Mouse (Mus musculus): ENCODE data around the gene Kctd13. TPM values are rescaled to one million over a fixed set of nuclear protein-coding genes. Genes with fewer than 3 reads are reported as not detected.

The Kctd13 gene
- polyA plus RNA-seq, 1 experiment from 2014 or later, result 20.8 TPM

DNA sequence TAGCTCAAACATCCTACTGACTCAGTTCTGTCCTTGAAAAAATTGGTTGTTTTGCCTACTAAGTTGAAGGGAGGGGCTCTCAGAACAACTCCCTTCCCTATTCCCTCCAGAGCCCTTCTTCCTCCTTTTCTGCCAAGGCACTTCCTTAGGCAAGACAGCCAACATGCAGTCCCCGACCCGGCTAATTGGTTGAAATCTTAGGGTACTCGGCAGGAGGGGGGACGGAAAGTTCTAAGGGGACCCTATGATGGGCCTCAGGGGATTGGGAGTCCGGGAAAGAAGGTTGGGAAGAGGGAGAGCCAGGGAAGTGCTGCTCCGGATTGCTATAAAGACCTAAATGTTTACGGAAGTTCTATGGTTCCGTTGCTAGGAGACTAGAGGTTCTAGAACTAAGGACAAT is 46.8 kb downstream of the Kctd13 start:
- Histone ChIP-seq H3K4me3 (peak overlapping the region; percentile 99), H3K27ac (replicated peaks) (peak overlapping the region; percentile 99), H3K36me3 (peaks cover 30% of the 10 kb centered on the region), H3K9me3 (replicated peaks) (no peaks in the 10 kb centered on the region), H3K27me3 (ENCODE audit: low read depth, poor library complexity, severe bottlenecking) (no peaks in the 10 kb centered on the region), H3K4me1 (peaks cover 17% of the 10 kb centered on the region)
- 19% methylated on average over 8 of the region's 8 CpGs for WGBS
- no peak for DNase-seq (ENCODE audit: low spot score)

DNA sequence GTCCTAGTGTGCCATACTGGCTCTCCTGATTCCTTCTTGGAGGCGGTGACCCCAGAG is 47.0 kb downstream of the Kctd13 start, which contains the start of gene Cdipt:
Gene Cdipt (plus strand): TSS at position 22 of the 57 bp plus-strand sequence.
- DNase-seq (ENCODE audit: low spot score), result no peak
- Histone ChIP-seq H3K27ac (replicated peaks) (peak within 1 kb of the TSS; percentile 99), H3K9me3 (replicated peaks) (no peaks in the 10 kb centered on the region), H3K4me3 (peak within 1 kb of the TSS; percentile 99), H3K27me3 (ENCODE audit: low read depth, poor library complexity, severe bottlenecking) (no peaks in the 10 kb centered on the region), H3K36me3 (peaks cover 31% of the 10 kb centered on the region), H3K4me1 (peaks cover 17% of the 10 kb centered on the region)
- WGBS, result 0% methylated on average over 1 of the region's 1 CpGs

DNA sequence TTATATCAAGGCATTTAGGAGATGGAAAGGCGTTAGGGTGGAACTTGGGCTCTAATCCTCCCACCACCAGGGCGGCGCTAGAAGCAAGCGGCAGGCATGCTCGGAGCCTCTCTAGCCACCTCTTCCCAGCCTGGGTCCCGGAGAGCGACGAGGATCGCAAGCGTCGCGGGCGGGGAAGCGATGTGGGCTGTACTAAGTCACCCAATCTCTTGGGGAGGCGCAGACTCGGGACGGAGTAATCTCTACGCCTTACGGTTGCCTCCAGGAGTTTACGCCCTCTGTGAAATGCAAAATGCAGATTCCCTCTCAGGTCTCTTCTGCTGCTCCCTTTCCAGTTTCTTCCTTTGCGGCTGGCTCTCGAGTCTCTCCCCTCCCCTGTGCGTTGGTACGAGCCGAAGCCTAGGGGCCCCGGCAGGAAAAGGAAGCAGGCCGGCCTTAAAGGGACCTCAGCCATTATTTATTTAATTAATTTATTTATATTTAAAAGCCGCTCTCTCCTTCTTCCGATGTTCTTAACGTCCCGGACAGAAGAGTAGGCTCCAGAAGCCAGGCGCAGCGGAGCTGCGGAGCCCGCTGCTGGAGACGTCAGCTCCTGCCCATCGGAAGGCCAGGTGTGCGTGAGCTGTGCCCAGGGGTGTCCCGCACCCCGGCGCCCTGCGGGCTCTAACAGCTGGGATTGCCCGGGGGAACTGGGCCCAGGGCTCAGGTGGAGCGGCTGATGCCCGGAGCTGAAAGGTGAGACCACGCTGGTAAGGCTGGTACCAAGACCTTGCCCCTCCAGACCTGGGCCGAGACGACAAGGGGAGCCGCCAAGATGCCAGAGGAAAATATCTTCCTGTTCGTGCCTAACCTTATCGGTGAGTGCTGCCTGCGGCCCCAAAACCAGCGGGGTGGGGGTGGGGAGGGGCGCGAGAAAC is 47.5 kb downstream of the Kctd13 start, which contains the start of gene Cdiptos:
Gene Cdiptos (minus strand): TSS at position 149 of the 917 bp plus-strand sequence.
- Histone ChIP-seq H3K36me3 (peaks cover 36% of the 10 kb centered on the region), H3K27ac (replicated peaks) (peak within 1 kb of the TSS; percentile 99), H3K27me3 (ENCODE audit: low read depth, poor library complexity, severe bottlenecking) (no peaks in the 10 kb centered on the region), H3K4me3 (peak within 1 kb of the TSS; percentile 99), H3K9me3 (replicated peaks) (no peaks in the 10 kb centered on the region), H3K4me1 (peaks cover 17% of the 10 kb centered on the region)
- WGBS, result under 1% methylated on average over 55 of the region's 55 CpGs
- peak; percentile 97 for DNase-seq (ENCODE audit: low spot score)

DNA sequence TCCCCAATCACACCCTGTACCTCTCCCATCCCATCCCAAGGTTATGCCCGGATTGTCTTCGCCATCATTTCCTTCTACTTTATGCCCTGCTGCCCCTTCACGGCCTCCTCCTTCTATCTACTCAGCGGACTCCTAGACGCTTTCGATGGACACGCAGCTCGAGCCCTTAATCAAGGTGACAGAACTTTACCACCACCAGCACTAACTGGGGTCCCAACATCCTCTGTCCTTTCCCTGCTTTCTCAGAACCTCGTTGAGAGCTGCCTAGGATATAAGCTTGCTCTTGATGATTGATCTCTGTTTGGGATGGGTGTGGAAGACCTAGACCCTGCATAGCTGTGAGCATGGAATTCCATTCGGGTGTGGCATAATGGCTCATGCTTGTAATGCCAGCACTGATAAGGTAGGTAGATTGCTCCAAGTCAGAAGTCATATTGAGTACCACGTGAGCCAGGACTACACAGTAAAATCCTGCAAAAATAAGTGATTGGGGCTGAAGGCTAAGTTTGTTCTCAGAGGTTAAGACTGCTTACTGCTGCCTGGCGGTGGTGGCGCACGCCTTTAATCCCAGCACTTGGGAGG is 48.3 kb downstream of the Kctd13 start:
- peaks cover 39% of the 10 kb centered on the region for H3K36me3 ChIP-seq
- H3K4me1 ChIP-seq, result peaks cover 17% of the 10 kb centered on the region
- peak overlapping the region; percentile 99 for H3K27ac ChIP-seq (replicated peaks)
- no peaks in the 10 kb centered on the region for H3K27me3 ChIP-seq (ENCODE audit: low read depth, poor library complexity, severe bottlenecking)
- DNase-seq (ENCODE audit: low spot score), result no peak
- no peaks in the 10 kb centered on the region for H3K9me3 ChIP-seq (replicated peaks)
- H3K4me3 ChIP-seq, result peak overlapping the region; percentile 99
- WGBS, result 29% methylated on average over 14 of the region's 14 CpGs

DNA sequence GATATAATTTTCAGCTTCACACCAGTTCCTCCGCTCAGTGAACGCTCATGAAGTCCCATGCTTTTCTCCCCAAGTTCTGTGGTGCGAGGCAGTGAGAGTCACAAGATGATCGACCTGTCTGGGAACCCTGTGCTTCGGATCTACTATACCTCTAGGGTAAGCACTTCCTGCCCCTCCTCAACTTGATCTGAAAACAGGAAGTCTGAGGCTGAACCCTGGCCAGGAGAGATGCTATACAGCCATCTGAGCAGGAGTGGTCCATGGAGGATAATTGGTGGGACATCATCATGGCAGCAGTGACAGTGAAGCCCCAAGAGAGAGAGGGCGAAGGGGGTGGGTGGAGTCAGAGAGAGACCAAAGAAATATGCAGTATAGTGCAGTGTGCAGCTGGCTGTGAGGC is 50.2 kb downstream of the Kctd13 start:
- Histone ChIP-seq H3K27me3 (ENCODE audit: low read depth, poor library complexity, severe bottlenecking) (no peaks in the 10 kb centered on the region), H3K4me3 (no peak overlapping the region), H3K27ac (replicated peaks) (no peak overlapping the region), H3K9me3 (replicated peaks) (no peaks in the 10 kb centered on the region), H3K36me3 (peaks cover 39% of the 10 kb centered on the region), H3K4me1 (peaks cover 17% of the 10 kb centered on the region)
- no peak for DNase-seq (ENCODE audit: low spot score)
- 95% methylated on average over 6 of the region's 6 CpGs for WGBS

DNA sequence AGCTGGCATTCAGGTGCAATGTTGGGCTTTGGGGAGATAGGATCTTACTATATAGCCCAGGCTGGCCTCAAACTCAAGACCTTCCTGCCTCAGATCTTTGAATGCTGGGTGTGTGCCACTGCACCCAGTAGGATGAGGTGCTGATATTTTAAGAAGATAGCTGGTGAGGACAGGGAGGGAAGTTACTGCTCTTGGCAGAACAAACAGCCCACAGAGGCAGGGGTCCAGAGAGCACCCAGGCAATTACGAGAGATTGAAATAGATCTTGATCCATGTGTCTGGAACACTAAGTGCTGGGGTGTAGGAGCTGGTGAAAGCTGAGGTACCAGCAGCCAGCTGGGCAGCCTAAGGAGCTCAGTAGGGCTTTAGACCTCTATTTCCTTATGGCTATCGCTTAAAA is 52.9 kb downstream of the Kctd13 start:
- WGBS, result 91% methylated on average over 2 of the region's 2 CpGs
- DNase-seq (ENCODE audit: low spot score), result no peak
- H3K4me3 ChIP-seq, result no peak overlapping the region
- peaks cover 39% of the 10 kb centered on the region for H3K36me3 ChIP-seq
- no peak overlapping the region for H3K27ac ChIP-seq (replicated peaks)
- H3K27me3 ChIP-seq (ENCODE audit: low read depth, poor library complexity, severe bottlenecking), result no peaks in the 10 kb centered on the region
- peaks cover 13% of the 10 kb centered on the region for H3K4me1 ChIP-seq
- H3K9me3 ChIP-seq (replicated peaks), result no peaks in the 10 kb centered on the region

DNA sequence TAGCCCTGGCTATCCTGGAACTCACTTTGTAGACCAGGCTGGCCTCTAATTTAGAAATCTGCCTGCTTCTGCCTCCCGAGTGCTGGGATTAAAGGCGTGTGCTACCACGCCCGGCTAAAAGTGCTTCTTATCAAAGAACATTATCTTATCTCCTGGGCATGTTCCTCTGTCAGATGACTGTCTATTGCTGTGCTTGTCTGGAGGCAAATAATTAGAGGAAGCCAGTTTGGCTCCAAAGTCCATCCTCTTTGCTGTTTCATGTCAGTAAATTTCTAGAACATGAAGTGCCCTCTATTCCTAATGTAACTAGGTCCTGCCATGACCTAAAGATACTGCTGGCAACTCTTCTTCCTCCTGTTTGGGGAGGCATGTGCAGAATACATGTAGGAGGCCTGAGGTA is 53.4 kb downstream of the Kctd13 start:
- no peak overlapping the region for H3K27ac ChIP-seq (replicated peaks)
- no peaks in the 10 kb centered on the region for H3K9me3 ChIP-seq (replicated peaks)
- DNase-seq (ENCODE audit: low spot score), result no peak
- H3K4me3 ChIP-seq, result no peak overlapping the region
- H3K27me3 ChIP-seq (ENCODE audit: low read depth, poor library complexity, severe bottlenecking), result no peaks in the 10 kb centered on the region
- H3K4me1 ChIP-seq, result peaks cover 8% of the 10 kb centered on the region
- 93% methylated on average over 4 of the region's 4 CpGs for WGBS
- peaks cover 39% of the 10 kb centered on the region for H3K36me3 ChIP-seq

DNA sequence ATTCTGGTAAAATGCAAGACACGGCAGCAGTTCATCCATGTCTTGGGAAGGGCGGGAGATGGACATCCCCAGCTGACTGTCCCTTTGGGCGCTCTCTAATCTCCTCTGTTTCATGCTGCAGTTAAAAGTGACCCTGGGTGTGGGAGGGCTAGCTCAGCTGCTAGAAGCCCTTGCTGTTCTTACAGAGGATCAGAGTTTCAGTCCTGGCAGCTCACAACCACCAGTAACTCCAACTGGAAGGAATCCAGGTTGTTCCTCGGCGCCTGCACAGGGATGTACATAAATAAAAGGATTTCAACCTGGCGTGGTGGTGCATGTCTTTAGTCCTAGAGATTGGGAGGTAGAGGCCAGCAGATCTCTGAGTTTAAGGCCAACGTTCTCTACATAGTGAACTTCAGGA is 54.4 kb downstream of the Kctd13 start:
- Histone ChIP-seq H3K27ac (replicated peaks) (no peak overlapping the region), H3K27me3 (ENCODE audit: low read depth, poor library complexity, severe bottlenecking) (no peaks in the 10 kb centered on the region), H3K4me3 (no peak overlapping the region), H3K4me1 (0 out of 2 replicates have a peak, but pooled peaks cover 2% of the 10 kb centered on the region), H3K36me3 (peaks cover 33% of the 10 kb centered on the region), H3K9me3 (replicated peaks) (no peaks in the 10 kb centered on the region)
- 88% methylated on average over 7 of the region's 7 CpGs for WGBS
- DNase-seq (ENCODE audit: low spot score), result no peak

DNA sequence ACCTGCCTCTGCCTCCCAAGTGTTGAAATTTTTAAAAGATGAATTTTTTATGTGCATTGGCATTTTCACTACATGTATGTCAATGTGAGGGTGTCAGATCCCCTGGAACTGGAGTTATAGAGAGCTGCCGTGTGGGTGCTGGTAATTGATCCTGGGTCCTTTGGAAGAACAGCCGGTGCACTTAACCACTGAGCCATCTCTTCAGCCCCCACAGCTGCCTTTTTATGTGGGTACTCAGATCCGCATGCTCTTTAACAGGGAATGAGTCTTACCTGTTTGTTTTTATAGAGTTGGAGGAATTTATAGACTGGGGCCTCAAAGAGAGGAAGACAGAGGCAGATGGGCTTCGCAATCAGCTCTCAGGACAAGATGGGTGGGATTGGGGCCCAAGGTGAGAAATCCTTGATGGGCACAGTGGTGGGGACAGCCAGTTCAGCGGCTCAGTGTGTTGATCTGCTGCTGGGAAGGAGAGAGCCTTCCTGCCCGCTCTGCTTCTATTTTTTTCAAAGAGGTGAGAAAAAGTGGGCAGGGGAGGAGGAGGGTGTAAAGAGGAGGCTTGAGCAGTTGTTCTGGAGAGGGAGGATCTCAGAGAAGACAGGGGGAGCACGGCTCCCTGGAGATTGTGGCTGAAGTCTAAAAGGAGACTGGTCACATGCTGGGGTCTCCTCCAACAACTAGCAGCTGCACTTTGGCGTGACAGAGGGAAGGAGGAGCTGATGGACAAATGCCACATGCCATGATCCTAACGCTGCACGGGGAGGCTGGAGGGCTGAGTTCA is 56.2 kb downstream of the Kctd13 start:
- no peak overlapping the region for H3K4me3 ChIP-seq

DNA sequence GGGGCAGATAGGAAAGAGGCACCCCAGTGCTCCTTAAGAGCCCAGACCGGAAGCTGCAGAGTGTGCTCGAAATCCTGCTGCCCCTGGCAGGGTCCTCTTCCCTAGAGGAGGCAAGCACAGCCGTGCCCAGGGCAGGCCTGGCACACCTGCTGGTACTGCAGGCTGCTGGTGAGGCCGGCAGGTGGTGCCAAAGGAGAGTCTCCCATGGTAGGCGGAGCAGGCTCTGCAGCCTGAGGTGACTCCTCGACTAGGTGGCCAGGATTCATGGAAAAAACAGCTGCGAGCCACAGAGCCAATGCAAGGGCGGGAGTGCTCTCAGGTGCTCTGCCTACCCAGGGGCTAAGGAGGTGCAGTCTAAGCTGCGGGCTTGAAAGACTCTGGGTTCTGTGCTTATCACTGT is 57.6 kb downstream of the Kctd13 start:
- no peak for DNase-seq (ENCODE audit: low spot score)
- H3K36me3 ChIP-seq, result peaks cover 1% of the 10 kb centered on the region
- no peak overlapping the region for H3K4me3 ChIP-seq
- WGBS, result 38% methylated on average over 9 of the region's 9 CpGs
- no peak overlapping the region for H3K27ac ChIP-seq (replicated peaks)
- H3K4me1 ChIP-seq, result 0 out of 2 replicates have a peak, but pooled peaks cover 2% of the 10 kb centered on the region
- H3K9me3 ChIP-seq (replicated peaks), result no peaks in the 10 kb centered on the region
- no peaks in the 10 kb centered on the region for H3K27me3 ChIP-seq (ENCODE audit: low read depth, poor library complexity, severe bottlenecking)

More for the DNA sequence above, 56.2 kb downstream of the Kctd13 start:
- Histone ChIP-seq H3K9me3 (replicated peaks) (no peaks in the 10 kb centered on the region), H3K27me3 (ENCODE audit: low read depth, poor library complexity, severe bottlenecking) (no peaks in the 10 kb centered on the region), H3K36me3 (peaks cover 16% of the 10 kb centered on the region), H3K27ac (replicated peaks) (no peak overlapping the region), H3K4me1 (0 out of 2 replicates have a peak, but pooled peaks cover 2% of the 10 kb centered on the region)
- WGBS, result 70% methylated on average over 10 of the region's 10 CpGs
- DNase-seq (ENCODE audit: low spot score), result no peak

DNA sequence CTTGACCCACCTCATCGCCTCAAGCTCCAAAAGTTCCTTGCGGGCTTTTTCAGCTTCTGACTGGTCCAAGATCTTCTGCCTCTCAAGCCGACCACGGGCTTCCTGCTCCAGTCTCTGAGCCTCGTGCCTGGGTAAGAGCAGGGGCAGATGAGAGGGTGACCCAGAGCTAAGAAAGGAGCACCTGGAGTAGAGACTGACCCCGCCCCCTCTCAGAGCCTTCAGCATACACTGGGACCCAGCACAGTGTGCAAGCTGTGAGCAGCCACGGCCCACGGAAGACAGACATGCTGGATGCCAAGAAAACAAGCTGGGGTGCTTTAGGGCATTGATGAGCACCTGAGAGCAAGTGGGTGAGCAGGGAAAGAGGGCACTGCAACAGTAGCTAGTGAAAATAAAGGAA is 60.1 kb downstream of the Kctd13 start:
- DNase-seq (ENCODE audit: low spot score), result no peak
- H3K9me3 ChIP-seq (replicated peaks), result no peaks in the 10 kb centered on the region
- peaks cover 5% of the 10 kb centered on the region for H3K4me1 ChIP-seq
- H3K36me3 ChIP-seq, result no peaks in the 10 kb centered on the region
- H3K4me3 ChIP-seq, result no peak overlapping the region
- 75% methylated on average over 8 of the region's 8 CpGs for WGBS
- H3K27ac ChIP-seq (replicated peaks), result no peak overlapping the region
- H3K27me3 ChIP-seq (ENCODE audit: low read depth, poor library complexity, severe bottlenecking), result no peaks in the 10 kb centered on the region
